Mouse (Mus musculus) monocyte, adult 5-6 weeks (primary cell): ENCODE results near the gene Gm4981. TPM values are rescaled to one million over a fixed set of nuclear protein-coding genes. Genes with fewer than 3 reads are reported as not detected.
"Not testable (repeated sequence)": the region's sequence is repeated elsewhere in the genome, so short reads cannot be mapped to it uniquely, and the experiment has no call there.

Experiments
- ATAC-seq: fragments of 153-309, 156-312 bp; replicated peaks from 2 replicates; pipeline ENCODE4 v1.8.0; 2017; ENCODE audit warnings: mild to moderate bottlenecking; ENCODE audit not compliant: low TSS enrichment, insufficient number of reproducible peaks, severe bottlenecking, poor library complexity, low FRiP score
- total RNA-seq: library from RNA; stranded (forward); fragments of 200-1000, 200-491, 200-594 nt; gene quantifications from 3 replicates; pipeline ENCODE4 v1.2.3, GENCODE M21; 2017

The Gm4981 gene
- total RNA-seq: 0.19 to 0.64 TPM in 2 of 3 replicates, not detected in the other

DNA sequence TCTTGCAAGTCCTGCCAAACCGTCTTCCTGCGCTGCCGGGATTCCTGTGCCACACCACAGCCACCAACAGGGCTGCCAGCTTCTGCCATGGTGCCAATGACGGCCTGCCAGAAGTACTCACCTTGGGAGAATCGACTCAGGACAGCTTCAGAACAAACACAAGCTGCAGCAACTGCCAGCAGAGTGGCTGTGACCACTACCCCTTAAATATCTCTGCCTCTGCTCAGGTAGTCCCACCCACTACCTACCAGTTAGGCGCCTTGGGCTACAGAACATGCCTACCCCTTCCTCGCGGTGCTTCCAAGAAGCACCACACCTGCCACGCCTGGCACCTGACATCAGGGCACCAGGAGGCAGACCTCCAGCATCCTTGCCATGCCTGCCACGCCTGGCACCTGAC, at the start of gene Gm4981:
Gm4981 (minus strand) TSS at position 89 of the 400 bp plus-strand sequence.
- 0 out of 2 replicates have a peak, but pooled peaks have one; percentile 3 for ATAC-seq

DNA sequence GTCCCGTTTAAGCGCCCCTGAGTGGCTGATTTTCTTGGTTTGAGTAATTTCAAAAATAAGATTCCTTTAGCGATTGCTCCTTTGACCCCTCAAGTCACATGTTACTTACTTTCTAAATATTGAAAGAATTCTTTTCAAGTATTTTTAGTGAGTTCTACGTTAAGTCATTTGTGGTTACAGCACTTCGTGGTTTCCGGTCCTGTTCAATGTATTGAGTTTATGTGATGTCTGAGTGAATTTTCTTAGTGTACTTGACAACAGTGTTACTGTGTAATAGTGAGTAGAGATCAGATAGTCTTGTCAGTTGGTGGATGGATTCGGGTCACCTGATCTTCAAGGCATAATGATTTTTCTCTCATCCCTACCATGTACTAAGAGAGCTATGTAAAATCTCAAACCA, 45.7 kb upstream of the Gm4981 start:
- ATAC-seq: no peak

DNA sequence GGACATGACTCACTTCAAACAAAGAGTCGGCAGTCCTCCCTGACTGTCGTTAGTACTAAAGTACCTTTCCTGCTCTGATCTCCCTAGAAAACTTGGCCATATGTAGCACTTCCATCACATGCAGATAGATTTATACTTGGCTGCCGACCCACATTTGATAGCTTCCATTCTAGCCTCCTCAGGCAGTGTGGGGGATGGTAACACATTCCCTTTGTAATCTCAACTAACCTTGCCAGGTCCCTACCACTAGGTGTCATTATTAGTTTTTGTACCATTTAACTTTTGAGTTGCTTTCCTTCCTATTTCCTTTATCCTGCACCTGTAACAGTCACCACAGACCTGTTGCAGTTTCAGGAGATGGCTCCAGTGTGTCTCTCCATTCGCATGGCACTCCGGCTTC, 22.0 kb upstream of the Gm4981 start:
- ATAC-seq: no peak

- no peak for ATAC-seq
These were observed 19.5 kb upstream of the Gm4981 start for GRCm38 (mm10) chr10:58255954-58256353.

DNA sequence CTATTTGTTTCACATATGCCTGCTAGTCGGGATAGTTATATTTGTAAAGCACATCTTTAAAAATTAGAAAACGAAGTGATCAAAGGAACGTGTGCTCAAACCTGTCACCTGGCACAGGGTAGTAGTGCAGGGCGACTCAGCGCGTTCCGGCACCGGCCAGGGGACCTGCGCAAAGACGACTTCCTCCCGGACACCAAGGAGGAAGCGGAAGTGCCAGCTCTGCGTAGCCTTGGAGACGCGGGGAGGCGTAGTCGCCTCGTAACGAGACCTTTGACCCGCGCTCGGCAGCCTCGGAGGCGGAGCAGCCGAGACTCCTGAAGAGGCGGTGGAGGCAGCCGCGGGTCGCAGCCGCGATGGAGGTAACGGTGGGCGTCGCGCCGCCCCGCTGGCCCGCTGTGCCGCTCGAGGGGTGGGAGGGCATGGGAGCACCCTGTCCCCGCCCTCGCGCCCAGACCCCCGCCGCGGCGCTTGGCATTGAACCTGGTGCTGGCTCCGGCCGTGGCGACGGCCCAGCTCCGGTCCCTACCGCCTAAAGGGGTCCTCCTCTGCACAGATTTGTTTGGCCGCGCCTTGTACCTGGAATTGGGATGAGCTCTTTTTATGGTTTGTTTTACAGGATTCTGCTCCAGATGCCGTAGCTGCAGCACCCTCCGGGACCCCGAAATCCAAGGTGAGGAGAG, 18.9 kb upstream of the Gm4981 start, which contains the start of gene Gcc2:
Gcc2 (plus strand) TSS at position 285 of the 680 bp plus-strand sequence.
- ATAC-seq: peak; percentile 99

GRCm38 (mm10) chr10:58254635-58255175, 18.2 kb upstream of the Gm4981 start:
- no peak for ATAC-seq

DNA sequence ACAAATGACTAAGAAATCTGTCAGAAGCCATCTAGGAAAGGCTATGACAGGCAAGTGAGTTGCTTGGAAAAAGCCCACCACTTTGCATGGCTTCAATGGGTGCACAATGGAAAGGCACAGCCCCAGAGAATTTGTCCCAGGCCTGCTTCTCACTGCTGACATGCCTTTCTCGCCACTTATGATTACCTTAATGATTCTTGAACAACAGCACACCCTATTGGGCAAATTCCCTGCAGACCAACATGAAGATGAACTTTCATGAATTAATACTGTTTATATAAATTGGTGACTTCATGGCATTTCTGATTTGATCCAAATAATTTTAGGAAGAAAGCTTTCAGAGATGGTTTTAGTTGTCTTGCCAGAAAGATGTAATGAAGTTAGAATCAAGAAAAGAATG, 13.0 kb upstream of the Gm4981 start:
- no peak for ATAC-seq

GRCm38 (mm10) chr10:58238984-58239740, 2.7 kb upstream of the Gm4981 start:
- peak; percentile 55; the same call in 1 of the 2 replicates for ATAC-seq

- ATAC-seq: not testable (repeated sequence)
These were observed 1.5 kb downstream of the Gm4981 start for GRCm38 (mm10) chr10:58234985-58235384.

DNA sequence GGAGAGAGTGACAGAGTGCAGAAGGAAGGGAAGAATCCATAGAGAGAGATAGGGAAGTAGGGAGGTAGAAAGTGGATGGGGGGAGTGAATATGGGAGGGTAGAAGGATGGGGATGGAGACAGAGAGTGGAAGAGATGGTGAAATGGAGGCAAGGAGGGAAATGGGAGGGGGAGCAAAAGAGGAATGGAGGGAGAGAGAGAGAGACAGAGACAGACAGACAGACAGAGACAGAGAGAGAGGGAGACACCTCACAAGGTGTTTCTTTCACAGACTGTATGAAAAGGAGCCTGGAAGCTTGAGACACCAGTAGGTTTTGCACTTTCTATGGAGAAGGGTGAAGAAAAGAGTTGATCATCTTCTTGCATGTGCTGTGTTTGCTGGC, 2.8 kb downstream of the Gm4981 start:
- not testable (repeated sequence) for ATAC-seq

GRCm38 (mm10) chr10:58233054-58233739, 3.3 kb downstream of the Gm4981 start:
- peak; percentile 20 for ATAC-seq

GRCm38 (mm10) chr10:58232641-58232969, 3.9 kb downstream of the Gm4981 start, which contains the start of gene Duxf3:
Gene Duxf3 (minus strand): TSS chr10:58232675.
- ATAC-seq: peak; percentile 28

DNA sequence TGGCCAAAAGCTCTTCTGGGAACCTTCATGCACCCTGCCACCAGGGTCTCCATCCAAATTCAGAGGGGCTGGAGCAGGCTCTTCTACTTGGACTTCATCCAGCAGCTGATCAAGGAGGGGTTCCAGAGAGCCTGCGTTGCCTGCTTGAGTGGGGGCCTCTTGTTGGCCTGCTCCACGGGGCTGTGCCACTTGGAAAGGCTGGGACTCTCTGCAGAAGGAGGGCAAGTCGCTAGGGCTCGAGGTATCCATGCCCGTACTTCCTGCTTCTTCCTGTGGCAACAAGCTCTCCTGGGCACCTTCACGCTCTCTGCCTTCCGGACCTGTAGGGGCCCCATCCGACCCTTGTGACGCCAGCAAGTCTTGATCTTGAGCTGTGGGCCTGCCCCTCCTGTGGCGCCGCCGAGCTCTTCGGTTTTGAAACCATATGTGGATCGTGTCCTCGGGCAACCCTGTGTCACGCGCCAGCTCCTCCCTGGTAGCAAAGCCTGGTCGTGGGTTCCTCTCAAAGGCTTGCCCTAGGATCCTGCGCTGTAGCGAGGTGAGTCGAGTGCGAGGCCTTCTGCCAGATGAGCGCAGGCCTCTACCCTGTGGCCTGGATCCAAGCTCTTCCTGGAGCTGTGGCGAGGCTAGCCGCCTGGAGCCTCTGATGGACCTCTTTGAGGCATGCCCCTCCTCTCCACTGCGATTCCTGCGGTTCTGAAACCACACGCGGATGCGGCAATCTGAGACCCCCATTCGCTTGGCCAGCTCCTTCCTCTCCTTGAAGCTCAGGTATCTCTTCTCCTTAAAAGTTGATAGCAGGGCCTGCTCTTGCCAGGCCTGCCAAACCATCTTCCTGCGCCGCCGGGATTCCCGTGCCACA, 4.5 kb downstream of the Gm4981 start:
- peak; percentile 64 for ATAC-seq

DNA sequence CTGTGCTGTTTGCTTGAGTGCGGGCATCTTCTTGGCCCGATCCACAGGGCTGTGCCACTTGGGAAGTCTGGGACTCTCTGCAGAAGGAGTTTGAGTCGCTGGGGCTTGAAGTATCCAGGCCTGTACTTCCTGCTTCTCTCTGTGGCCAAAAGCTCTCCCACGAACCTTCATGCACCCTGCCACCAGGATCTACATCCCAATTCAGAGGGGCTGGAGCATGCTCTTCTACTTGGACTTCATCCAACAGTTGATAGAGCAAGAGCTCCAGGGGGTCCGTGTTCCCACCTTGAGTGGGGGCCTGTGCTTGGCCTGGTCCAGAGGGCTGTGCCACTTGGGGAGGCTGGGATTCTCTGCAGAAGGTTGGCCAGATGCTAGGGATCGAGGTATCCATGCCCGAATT, 5.4 kb downstream of the Gm4981 start:
- ATAC-seq: 0 out of 2 replicates have a peak, but pooled peaks have one; percentile 36

- ATAC-seq: not testable (repeated sequence)
These were observed 6.5 kb downstream of the Gm4981 start for GRCm38 (mm10) chr10:58230021-58230420.

DNA sequence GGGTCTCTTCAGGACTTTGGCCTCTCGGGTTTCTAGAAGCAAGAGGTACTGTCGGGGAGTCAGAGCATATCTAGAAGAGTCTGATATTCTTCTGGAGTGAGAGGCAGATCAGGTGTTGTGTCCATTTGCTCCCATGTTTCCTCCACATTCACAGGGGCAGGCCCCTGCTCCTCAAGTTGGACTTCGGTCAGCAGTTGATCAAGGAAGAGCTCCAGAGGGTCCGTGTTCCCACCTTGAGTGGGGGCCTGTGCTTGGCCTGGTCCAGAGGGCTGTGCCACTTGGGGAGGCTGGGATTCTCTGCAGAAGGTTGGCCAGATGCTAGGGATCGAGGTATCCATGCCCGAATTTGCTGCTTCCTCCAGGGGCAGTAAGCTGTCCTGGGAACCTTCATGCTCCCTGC, 8.7 kb downstream of the Gm4981 start:
- ATAC-seq: not testable (repeated sequence)

DNA sequence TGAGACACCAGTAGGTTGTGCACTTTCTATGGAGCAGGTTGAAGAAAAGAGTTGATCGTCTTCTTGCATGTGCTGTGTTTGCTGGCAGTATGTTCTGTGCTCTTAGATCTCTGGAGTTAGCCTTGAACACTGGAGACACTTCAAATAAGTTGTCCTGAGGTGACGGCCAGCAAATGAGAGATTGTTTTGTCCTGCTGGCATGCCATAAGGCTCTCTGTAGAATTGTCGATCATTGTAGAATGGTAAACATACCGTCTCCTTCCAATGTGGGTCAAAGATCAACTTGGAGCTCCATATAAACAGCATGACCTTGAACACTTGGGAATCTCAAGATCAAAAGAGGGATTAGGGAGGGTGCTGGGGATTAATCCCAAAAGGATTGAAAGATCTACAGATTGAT, 10.1 kb downstream of the Gm4981 start:
- ATAC-seq: not testable (repeated sequence)
